Mouse (Mus musculus) kidney, adult 2 months (tissue): Measurements from ENCODE around the gene Otor.

ENCODE experiments used
- CTCF ChIP-seq: fragments of 200-500 bp; conservative IDR thresholded peaks from 2 replicates; pipeline ENCODE4 v1.5.1; 2011; ENCODE audit warnings: low read depth, mild to moderate bottlenecking, control low read depth, low read length, moderate library complexity, mixed read lengths; ENCODE audit not compliant: insufficient read depth, insufficient read length
- POLR2A ChIP-seq: fragments of 200-500 bp; IDR thresholded peaks from one replicate; pipeline ENCODE4 v1.6.1; 2011; ENCODE audit warnings: low read depth, low read length, control low read depth

GRCm38 (mm10) chr2:143131098-143131646 is 52.9 kb downstream of the Otor start:
- no peak for TF ChIP-seq CTCF
- TF ChIP-seq POLR2A = no peak
